Mouse (Mus musculus) hindbrain, embryonic 11.5 days (tissue): Measurements from ENCODE around the gene Wdr78. TPM values are rescaled to one million over a fixed set of nuclear protein-coding genes. Genes with fewer than 3 reads are reported as not detected.
A peak's percentile ranks its signal among the peaks of the same experiment; 100 is the strongest.

Experiments used
- ATAC-seq: fragments of 200-750 bp; cut with Nextera tagmentation; 2 replicates; pipeline ENCODE4 v1.8.0; 2017; ENCODE audit warnings: mild to moderate bottlenecking, moderate TSS enrichment, moderate library complexity; ENCODE audit not compliant: low FRiP score
- DNase-seq: peaks from one replicate; pipeline ENCODE4 v3.0.0-alpha.2; 2015; ENCODE audit warnings: low spot score
- H3K27ac ChIP-seq: fragments of 300-500 bp; sonication (generic); 2 replicates; pipeline ENCODE4 v1.5.1; 2014; ENCODE audit warnings: mild to moderate bottlenecking, low read depth, low read length
- H3K27me3 ChIP-seq: fragments of 300-500 bp; sonication (generic); 2 replicates; pipeline ENCODE4 v1.6.1; 2014; ENCODE audit warnings: mild to moderate bottlenecking, low read length, moderate library complexity, mixed read lengths; ENCODE audit not compliant: control insufficient read depth, insufficient read depth
- H3K36me3 ChIP-seq: fragments of 300-500 bp; sonication (generic); 2 replicates; pipeline ENCODE4 v1.6.1; 2014; ENCODE audit warnings: mild to moderate bottlenecking, low read length, moderate library complexity, mixed read lengths; ENCODE audit not compliant: control insufficient read depth, insufficient read depth
- H3K4me1 ChIP-seq: fragments of 300-500 bp; sonication (generic); replicated peaks from 2 replicates; pipeline ENCODE4 v1.6.1; 2014; ENCODE audit warnings: low read length, mixed read lengths; ENCODE audit not compliant: control insufficient read depth, insufficient read depth
- H3K4me2 ChIP-seq: fragments of 300-500 bp; sonication (generic); replicated peaks from 2 replicates; pipeline ENCODE4 v1.6.1; 2014; ENCODE audit warnings: mild to moderate bottlenecking, low read depth, low read length
- H3K4me3 ChIP-seq: fragments of 300-500 bp; sonication (generic); 2 replicates; pipeline ENCODE4 v1.5.1; 2014; ENCODE audit warnings: low read depth, low read length
- H3K9ac ChIP-seq: fragments of 300-500 bp; sonication (generic); 2 replicates; pipeline ENCODE4 v1.6.1; 2014; ENCODE audit warnings: low read depth, low read length
- H3K9me3 ChIP-seq: fragments of 300-500 bp; sonication (generic); 2 replicates; pipeline ENCODE4 v1.6.1; 2016; ENCODE audit warnings: low read length; ENCODE audit not compliant: control insufficient read depth
- WGBS: fragments of 180-500 bp; shearing (Covaris S2); extraction: QIAGEN DNeasy Blood & Tissue Kit; methylation state at CpG from one replicate; pipeline ENCODE4 v1.1.7; 2014; 5-methylcytosine and 5-hydroxymethylcytosine counted together
- polyA plus RNA-seq: library from polyadenylated mRNA; unstranded; fragments of >200 nt; fragmentation: Nextera tagmentation; extraction: Ambion mirVana; gene quantifications from 2 replicates; pipeline ENCODE4 v1.2.1, GENCODE M21; 2014

Gene Wdr78
- polyA plus RNA-seq, 1 experiment from 2014 or later: 6.7 TPM

- DNase-seq (no peak), ATAC-seq (no peak)
- Histone ChIP-seq H3K27me3 (no peaks in the 10 kb centered on the region; the same call in 1 of the 2 replicates), H3K9ac (no peak overlapping the region), H3K4me1 (no peaks in the 10 kb centered on the region), H3K36me3 (no peaks in the 10 kb centered on the region), H3K27ac (no peak overlapping the region), H3K4me3 (no peak overlapping the region), H3K9me3 (no peaks in the 10 kb centered on the region), H3K4me2 (peak overlapping the region; percentile 50; the same call in 1 of the 2 replicates)
- WGBS: 88% methylated on average over 9 of the region's 9 CpGs
Measured at GRCm38 (mm10) chr4:103120874-103121389, 6.6 kb upstream of the Wdr78 start.

- Histone ChIP-seq H3K4me2 (peak overlapping the region; percentile 50), H3K4me1 (no peaks in the 10 kb centered on the region), H3K9ac (peak overlapping the region; percentile 76; the same call in 1 of the 2 replicates), H3K27me3 (no peaks in the 10 kb centered on the region; the same call in 1 of the 2 replicates), H3K4me3 (peak overlapping the region; percentile 71), H3K9me3 (no peaks in the 10 kb centered on the region), H3K27ac (no peak overlapping the region), H3K36me3 (no peaks in the 10 kb centered on the region)
- DNase-seq (no peak), ATAC-seq (no peak)
- WGBS: 56% methylated on average over 3 of the region's 3 CpGs
Measured at GRCm38 (mm10) chr4:103120395-103120794, 6.0 kb upstream of the Wdr78 start.

GRCm38 (mm10) chr4:103120028-103120384 is 5.7 kb upstream of the Wdr78 start:
- Histone ChIP-seq H3K27me3 (no peaks in the 10 kb centered on the region; the same call in 1 of the 2 replicates), H3K4me2 (peak overlapping the region; percentile 50), H3K9ac (peak overlapping the region; percentile 76), H3K4me1 (no peaks in the 10 kb centered on the region), H3K36me3 (no peaks in the 10 kb centered on the region), H3K9me3 (no peaks in the 10 kb centered on the region), H3K4me3 (peak overlapping the region; percentile 71), H3K27ac (no peak overlapping the region)
- WGBS: 20% methylated on average over 4 of the region's 4 CpGs
- DNase-seq (no peak), ATAC-seq (peak; percentile 20; the same call in 1 of the 2 replicates)

GRCm38 (mm10) chr4:103119229-103120027 is 5.1 kb upstream of the Wdr78 start:
- 0% methylated on average over 41 of the region's 111 CpGs for WGBS
- Histone ChIP-seq H3K9me3 (no peaks in the 10 kb centered on the region), H3K4me2 (peak overlapping the region; percentile 50), H3K4me3 (peak overlapping the region; percentile 71), H3K27me3 (no peaks in the 10 kb centered on the region; the same call in 1 of the 2 replicates), H3K27ac (peak overlapping the region; percentile 87), H3K9ac (peak overlapping the region; percentile 76), H3K4me1 (no peaks in the 10 kb centered on the region), H3K36me3 (no peaks in the 10 kb centered on the region)
- ATAC-seq (peak; percentile 74), DNase-seq (peak; percentile 87)

GRCm38 (mm10) chr4:103118888-103119228 is 4.5 kb upstream of the Wdr78 start:
- 1% methylated on average over 14 of the region's 15 CpGs for WGBS
- no peaks in the 10 kb centered on the region for H3K9me3 ChIP-seq
- H3K27ac ChIP-seq: peak overlapping the region; percentile 87; the same call in 1 of the 2 replicates
- H3K36me3 ChIP-seq: no peaks in the 10 kb centered on the region
- H3K9ac ChIP-seq: peak overlapping the region; percentile 76
- ATAC-seq: no peak
- peak overlapping the region; percentile 71 for H3K4me3 ChIP-seq
- no peaks in the 10 kb centered on the region; the same call in 1 of the 2 replicates for H3K27me3 ChIP-seq
- no peak for DNase-seq
- no peaks in the 10 kb centered on the region for H3K4me1 ChIP-seq
- peak overlapping the region; percentile 50 for H3K4me2 ChIP-seq

GRCm38 (mm10) chr4:103113402-103113801 is 953 bp downstream of the Wdr78 start:
- Histone ChIP-seq H3K9me3 (no peaks in the 10 kb centered on the region), H3K27ac (peak overlapping the region; percentile 100), H3K4me3 (peak overlapping the region; percentile 78), H3K4me1 (no peaks in the 10 kb centered on the region; the same call in 1 of the 2 replicates), H3K4me2 (peak overlapping the region; percentile 72), H3K27me3 (no peaks in the 10 kb centered on the region; the same call in 1 of the 2 replicates), H3K36me3 (no peaks in the 10 kb centered on the region), H3K9ac (peak overlapping the region; percentile 92)
- ATAC-seq (no peak), DNase-seq (no peak)
- 14% methylated on average over 11 of the region's 11 CpGs for WGBS

GRCm38 (mm10) chr4:103112651-103113050 is 1.7 kb downstream of the Wdr78 start:
- Histone ChIP-seq H3K4me3 (peak overlapping the region; percentile 78), H3K4me1 (no peaks in the 10 kb centered on the region; the same call in 1 of the 2 replicates), H3K27me3 (no peaks in the 10 kb centered on the region; the same call in 1 of the 2 replicates), H3K9ac (no peak overlapping the region; the same call in 1 of the 2 replicates), H3K9me3 (no peaks in the 10 kb centered on the region), H3K27ac (no peak overlapping the region), H3K36me3 (no peaks in the 10 kb centered on the region), H3K4me2 (peak overlapping the region; percentile 72; the same call in 1 of the 2 replicates)
- WGBS: 69% methylated on average over 7 of the region's 7 CpGs
- DNase-seq (no peak), ATAC-seq (no peak)

- no peaks in the 10 kb centered on the region for H3K36me3 ChIP-seq
- 92% methylated on average over 5 of the region's 5 CpGs for WGBS
- H3K4me1 ChIP-seq: no peaks in the 10 kb centered on the region
- no peak for ATAC-seq
- no peak overlapping the region for H3K4me3 ChIP-seq
- no peak overlapping the region for H3K9ac ChIP-seq
- no peak overlapping the region for H3K27ac ChIP-seq
- no peaks in the 10 kb centered on the region for H3K27me3 ChIP-seq
- DNase-seq: no peak
- H3K9me3 ChIP-seq: no peaks in the 10 kb centered on the region
- no peak overlapping the region for H3K4me2 ChIP-seq
Measured at GRCm38 (mm10) chr4:103098532-103098931, 15.8 kb downstream of the Wdr78 start.
